Mouse (Mus musculus): ENCODE results near the gene Fnbp1l. TPM values are rescaled to one million over a fixed set of nuclear protein-coding genes. Genes with fewer than 3 reads are reported as not detected.
A peak's percentile ranks its signal among the peaks of the same experiment; 100 is the strongest.

The Fnbp1l gene
- polyA plus RNA-seq, 1 experiment from 2014 or later, result 34.3 TPM

- Histone ChIP-seq H3K9ac (no peak overlapping the region), H3K4me2 (no peak overlapping the region), H3K27me3 (replicated peaks) (no peaks in the 10 kb centered on the region), H3K4me1 (replicated peaks) (peaks cover 26% of the 10 kb centered on the region), H3K36me3 (no peaks in the 10 kb centered on the region; the same call in 1 of the 2 replicates), H3K27ac (ENCODE audit: poor library complexity, severe bottlenecking) (no peak overlapping the region), H3K4me3 (no peak overlapping the region), H3K9me3 (replicated peaks) (no peaks in the 10 kb centered on the region)
- no peak for ATAC-seq (ENCODE audit: insufficient number of reproducible peaks, low FRiP score)
- 74% methylated on average over 4 of the region's 4 CpGs for WGBS
Measured at GRCm38 (mm10) chr3:122603229-122603628, 16.3 kb downstream of the Fnbp1l start.

- no peak overlapping the region for H3K4me3 ChIP-seq
- H3K4me1 ChIP-seq (replicated peaks), result peaks cover 26% of the 10 kb centered on the region
- H3K36me3 ChIP-seq, result no peaks in the 10 kb centered on the region; the same call in 1 of the 2 replicates
- H3K9ac ChIP-seq, result no peak overlapping the region
- H3K27me3 ChIP-seq (replicated peaks), result no peaks in the 10 kb centered on the region
- WGBS, result 84% methylated on average over 1 of the region's 1 CpGs
- no peak overlapping the region for H3K4me2 ChIP-seq
- ATAC-seq (ENCODE audit: insufficient number of reproducible peaks, low FRiP score), result no peak
- no peaks in the 10 kb centered on the region for H3K9me3 ChIP-seq (replicated peaks)
- no peak overlapping the region for H3K27ac ChIP-seq (ENCODE audit: poor library complexity, severe bottlenecking)
Measured at GRCm38 (mm10) chr3:122602370-122602769, 17.1 kb downstream of the Fnbp1l start.

GRCm38 (mm10) chr3:122599291-122599690, 20.2 kb downstream of the Fnbp1l start:
- H3K4me3 ChIP-seq, result no peak overlapping the region

GRCm38 (mm10) chr3:122590804-122591203, 28.7 kb downstream of the Fnbp1l start:
- Histone ChIP-seq H3K4me1 (replicated peaks) (peaks cover 17% of the 10 kb centered on the region), H3K4me2 (no peak overlapping the region)

More at GRCm38 (mm10) chr3:122599291-122599690, 20.2 kb downstream of the Fnbp1l start:
- Histone ChIP-seq H3K36me3 (no peaks in the 10 kb centered on the region), H3K27ac (ENCODE audit: poor library complexity, severe bottlenecking) (no peak overlapping the region), H3K27me3 (replicated peaks) (no peaks in the 10 kb centered on the region), H3K9me3 (replicated peaks) (no peaks in the 10 kb centered on the region), H3K9ac (no peak overlapping the region), H3K4me1 (replicated peaks) (peaks cover 17% of the 10 kb centered on the region), H3K4me2 (no peak overlapping the region)
- 74% methylated on average over 4 of the region's 4 CpGs for WGBS
- ATAC-seq (ENCODE audit: insufficient number of reproducible peaks, low FRiP score), result no peak

GRCm38 (mm10) chr3:122590346-122590745, 29.2 kb downstream of the Fnbp1l start:
- no peak overlapping the region for H3K4me3 ChIP-seq
- no peaks in the 10 kb centered on the region for H3K27me3 ChIP-seq (replicated peaks)
- no peak overlapping the region for H3K4me2 ChIP-seq
- 0 out of 2 replicates have a peak, but pooled peaks have one; percentile 42 for ATAC-seq (ENCODE audit: insufficient number of reproducible peaks, low FRiP score)
- H3K4me1 ChIP-seq (replicated peaks), result peaks cover 18% of the 10 kb centered on the region
- 39% methylated on average over 4 of the region's 4 CpGs for WGBS
- peak overlapping the region; percentile 32; the same call in 1 of the 2 replicates for H3K27ac ChIP-seq (ENCODE audit: poor library complexity, severe bottlenecking)
- H3K9me3 ChIP-seq (replicated peaks), result no peaks in the 10 kb centered on the region
- peaks cover 10% of the 10 kb centered on the region for H3K36me3 ChIP-seq
- H3K9ac ChIP-seq, result no peak overlapping the region

More at GRCm38 (mm10) chr3:122590804-122591203, 28.7 kb downstream of the Fnbp1l start:
- Histone ChIP-seq H3K9ac (no peak overlapping the region), H3K9me3 (replicated peaks) (no peaks in the 10 kb centered on the region), H3K27ac (ENCODE audit: poor library complexity, severe bottlenecking) (peak overlapping the region; percentile 32; the same call in 1 of the 2 replicates), H3K4me3 (no peak overlapping the region), H3K36me3 (peaks cover 9% of the 10 kb centered on the region), H3K27me3 (replicated peaks) (no peaks in the 10 kb centered on the region)
- ATAC-seq (ENCODE audit: insufficient number of reproducible peaks, low FRiP score), result no peak
- 67% methylated on average over 5 of the region's 5 CpGs for WGBS

GRCm38 (mm10) chr3:122586918-122587641, 32.4 kb downstream of the Fnbp1l start:
- 83% methylated on average over 3 of the region's 3 CpGs for WGBS
- ATAC-seq (ENCODE audit: insufficient number of reproducible peaks, low FRiP score), result no peak
- Histone ChIP-seq H3K9me3 (replicated peaks) (no peaks in the 10 kb centered on the region), H3K4me2 (no peak overlapping the region), H3K4me3 (no peak overlapping the region), H3K36me3 (peaks cover 10% of the 10 kb centered on the region), H3K27ac (ENCODE audit: poor library complexity, severe bottlenecking) (no peak overlapping the region), H3K9ac (no peak overlapping the region), H3K27me3 (replicated peaks) (no peaks in the 10 kb centered on the region), H3K4me1 (replicated peaks) (peaks cover 16% of the 10 kb centered on the region)

- Histone ChIP-seq H3K27ac (ENCODE audit: poor library complexity, severe bottlenecking) (no peak overlapping the region), H3K9me3 (replicated peaks) (peaks cover 2% of the 10 kb centered on the region; the same call in 1 of the 2 replicates), H3K4me2 (no peak overlapping the region), H3K36me3 (peaks cover 4% of the 10 kb centered on the region), H3K27me3 (replicated peaks) (no peaks in the 10 kb centered on the region), H3K4me1 (replicated peaks) (peaks cover 3% of the 10 kb centered on the region; the same call in 1 of the 2 replicates), H3K9ac (no peak overlapping the region), H3K4me3 (no peak overlapping the region)
- no peak for ATAC-seq (ENCODE audit: insufficient number of reproducible peaks, low FRiP score)
Measured at GRCm38 (mm10) chr3:122577360-122577759, 42.2 kb downstream of the Fnbp1l start.

GRCm38 (mm10) chr3:122574921-122575320, 44.6 kb downstream of the Fnbp1l start:
- ATAC-seq (ENCODE audit: insufficient number of reproducible peaks, low FRiP score), result no peak
- 56% methylated on average over 1 of the region's 1 CpGs for WGBS
- Histone ChIP-seq H3K4me2 (no peak overlapping the region), H3K27ac (ENCODE audit: poor library complexity, severe bottlenecking) (no peak overlapping the region), H3K36me3 (peaks cover 5% of the 10 kb centered on the region), H3K27me3 (replicated peaks) (no peaks in the 10 kb centered on the region), H3K9me3 (replicated peaks) (peaks cover 2% of the 10 kb centered on the region; the same call in 1 of the 2 replicates), H3K4me1 (replicated peaks) (peaks cover 3% of the 10 kb centered on the region; the same call in 1 of the 2 replicates), H3K9ac (no peak overlapping the region), H3K4me3 (no peak overlapping the region)

GRCm38 (mm10) chr3:122573426-122574286, 45.9 kb downstream of the Fnbp1l start:
- Histone ChIP-seq H3K36me3 (peaks cover 7% of the 10 kb centered on the region), H3K4me1 (replicated peaks) (peaks cover 3% of the 10 kb centered on the region; the same call in 1 of the 2 replicates), H3K4me2 (no peak overlapping the region), H3K27me3 (replicated peaks) (no peaks in the 10 kb centered on the region), H3K9ac (no peak overlapping the region), H3K9me3 (replicated peaks) (peaks cover 2% of the 10 kb centered on the region; the same call in 1 of the 2 replicates), H3K27ac (ENCODE audit: poor library complexity, severe bottlenecking) (no peak overlapping the region), H3K4me3 (no peak overlapping the region)
- 86% methylated on average over 5 of the region's 5 CpGs for WGBS
- no peak for ATAC-seq (ENCODE audit: insufficient number of reproducible peaks, low FRiP score)

GRCm38 (mm10) chr3:122566549-122566948, 53.0 kb downstream of the Fnbp1l start:
- H3K36me3 ChIP-seq, result peaks cover 10% of the 10 kb centered on the region
- ATAC-seq (ENCODE audit: insufficient number of reproducible peaks, low FRiP score), result no peak
- no peaks in the 10 kb centered on the region for H3K27me3 ChIP-seq (replicated peaks)
- WGBS, result 49% methylated on average over 4 of the region's 4 CpGs
- peaks cover 9% of the 10 kb centered on the region; the same call in 1 of the 2 replicates for H3K4me1 ChIP-seq (replicated peaks)
- H3K4me3 ChIP-seq, result no peak overlapping the region
- no peak overlapping the region for H3K9ac ChIP-seq
- no peak overlapping the region for H3K4me2 ChIP-seq
- H3K9me3 ChIP-seq (replicated peaks), result no peaks in the 10 kb centered on the region
- no peak overlapping the region for H3K27ac ChIP-seq (ENCODE audit: poor library complexity, severe bottlenecking)

GRCm38 (mm10) chr3:122566112-122566511, 53.4 kb downstream of the Fnbp1l start:
- Histone ChIP-seq H3K36me3 (peaks cover 13% of the 10 kb centered on the region), H3K9ac (no peak overlapping the region), H3K4me3 (no peak overlapping the region), H3K27me3 (replicated peaks) (no peaks in the 10 kb centered on the region), H3K4me2 (no peak overlapping the region), H3K27ac (ENCODE audit: poor library complexity, severe bottlenecking) (no peak overlapping the region), H3K9me3 (replicated peaks) (no peaks in the 10 kb centered on the region), H3K4me1 (replicated peaks) (peaks cover 9% of the 10 kb centered on the region; the same call in 1 of the 2 replicates)
- ATAC-seq (ENCODE audit: insufficient number of reproducible peaks, low FRiP score), result no peak
- 76% methylated on average over 3 of the region's 3 CpGs for WGBS

All from heart, embryonic 12.5 days (tissue).